Mouse (Mus musculus) thymus, adult 2 months (tissue): Measurements from ENCODE around the gene Fam126a.

Experiments
- CTCF ChIP-seq: fragments of 200-500 bp; IDR thresholded peaks from 2 replicates; pipeline ENCODE4 v1.5.1; 2012; ENCODE audit warnings: mild to moderate bottlenecking, control low read depth, low read length, moderate library complexity, borderline replicate concordance; ENCODE audit not compliant: control insufficient read depth, poor library complexity, insufficient read depth; ENCODE audit errors: extremely low read depth
- POLR2A ChIP-seq: fragments of 200-500 bp; IDR thresholded peaks from 2 replicates; pipeline ENCODE4 v1.6.1; 2012; ENCODE audit warnings: mild to moderate bottlenecking, low read length, control low read depth, moderate library complexity; ENCODE audit not compliant: control insufficient read depth, poor library complexity, insufficient read depth; ENCODE audit errors: extremely low read depth

- TF ChIP-seq POLR2A = no peak
- no peak for TF ChIP-seq CTCF
Observed at GRCm38 (mm10) chr5:24054382-24054781, 23.9 kb upstream of the Fam126a start.
